Mouse (Mus musculus): ENCODE measurements around the gene Cptp.

- TF ChIP-seq POLR2A (IDR thresholded peaks at IDR 0.05; ENCODE audit: borderline replicate concordance, extremely low read depth, low read depth, low read length), result no peak
- no peak for TF ChIP-seq CTCF (IDR thresholded peaks at IDR 0.05; ENCODE audit: insufficient read depth, low read length)
Measured at GRCm38 (mm10) chr4:155859318-155859717, 9.9 kb downstream of the Cptp start.

All from lung, adult 2 months (tissue).